Mouse (Mus musculus) lung, postnatal 0 days (tissue): Measurements from ENCODE around the gene Gale.

Experiments
- CTCF ChIP-seq: IDR thresholded peaks from 2 replicates; pipeline ENCODE4 v1.5.1; 2016; ENCODE audit warnings: antibody characterized with exemption, mild to moderate bottlenecking
- EP300 ChIP-seq: IDR thresholded peaks from 2 replicates; pipeline ENCODE4 v1.6.1; 2016; ENCODE audit warnings: antibody characterized with exemption, mild to moderate bottlenecking, control low read depth

GRCm38 (mm10) chr4:135924418-135924817, 39.1 kb upstream of the Gale start:
- TF ChIP-seq CTCF (no peak), EP300 (no peak)
